Mouse (Mus musculus) midbrain, embryonic 15.5 days (tissue): ENCODE results near the gene Camta1. TPM values are rescaled to one million over a fixed set of nuclear protein-coding genes. Genes with fewer than 3 reads are reported as not detected.

ENCODE experiments used
- ATAC-seq: fragments of 200-750 bp; cut with Nextera tagmentation; replicated peaks from 2 replicates; pipeline ENCODE4 v1.8.0; 2017; ENCODE audit warnings: moderate TSS enrichment
- H3K27ac ChIP-seq: fragments of 300-500 bp; sonication (generic); 2 replicates; pipeline ENCODE4 v1.5.1; 2015; ENCODE audit warnings: mild to moderate bottlenecking, inconsistent platforms
- H3K27me3 ChIP-seq: fragments of 300-500 bp; sonication (generic); replicated peaks from 2 replicates; pipeline ENCODE4 v1.6.1; 2015; ENCODE audit warnings: inconsistent platforms
- H3K36me3 ChIP-seq: fragments of 300-500 bp; sonication (generic); replicated peaks from 2 replicates; pipeline ENCODE4 v1.6.1; 2015; ENCODE audit warnings: inconsistent platforms
- H3K4me1 ChIP-seq: fragments of 300-500 bp; sonication (generic); 2 replicates; pipeline ENCODE4 v1.6.1; 2015; ENCODE audit warnings: inconsistent platforms
- H3K4me2 ChIP-seq: fragments of 300-500 bp; sonication (generic); 2 replicates; pipeline ENCODE4 v1.6.1; 2015; ENCODE audit warnings: inconsistent platforms, mild to moderate bottlenecking, moderate library complexity
- H3K4me3 ChIP-seq: fragments of 300-500 bp; sonication (generic); 2 replicates; pipeline ENCODE4 v1.5.1; 2015; ENCODE audit warnings: mild to moderate bottlenecking, inconsistent platforms
- H3K9ac ChIP-seq: fragments of 300-500 bp; sonication (generic); 2 replicates; pipeline ENCODE4 v1.6.1; 2015; ENCODE audit warnings: mild to moderate bottlenecking, inconsistent platforms
- H3K9me3 ChIP-seq: fragments of 300-500 bp; sonication (generic); 2 replicates; pipeline ENCODE4 v1.6.1; 2016; ENCODE audit warnings: inconsistent platforms
- WGBS: fragments of 180-500 bp; shearing (Covaris S2); methylation state at CpG from one replicate; pipeline ENCODE4 v1.1.7; 2015; ENCODE audit warnings: mixed read lengths; 5-methylcytosine and 5-hydroxymethylcytosine counted together
- polyA plus RNA-seq: library from polyadenylated mRNA; unstranded; fragments of >200 nt; fragmentation: Nextera tagmentation; extraction: Ambion mirVana; gene quantifications from 2 replicates; pipeline ENCODE4 v1.2.1, GENCODE M21; 2015

Camta1 gene
- polyA plus RNA-seq, 1 experiment from 2014 or later, result 156 TPM

- H3K4me2 ChIP-seq, result no peak overlapping the region
- H3K9ac ChIP-seq, result no peak overlapping the region
- H3K27me3 ChIP-seq, result no peaks in the 10 kb centered on the region
- H3K9me3 ChIP-seq, result no peaks in the 10 kb centered on the region
- no peak overlapping the region for H3K27ac ChIP-seq
- H3K4me3 ChIP-seq, result no peak overlapping the region
- WGBS, result 92% methylated on average over 5 of the region's 5 CpGs
- no peaks in the 10 kb centered on the region for H3K36me3 ChIP-seq
- no peak for ATAC-seq
- H3K4me1 ChIP-seq, result peaks cover 18% of the 10 kb centered on the region
Measured at GRCm38 (mm10) chr4:151515316-151515715, 346.4 kb downstream of the Camta1 start.

- H3K4me1 ChIP-seq, result peaks cover 3% of the 10 kb centered on the region; the same call in 1 of the 2 replicates
- no peak overlapping the region for H3K27ac ChIP-seq
- ATAC-seq, result no peak
- H3K9me3 ChIP-seq, result no peaks in the 10 kb centered on the region
- no peaks in the 10 kb centered on the region for H3K27me3 ChIP-seq
- H3K4me2 ChIP-seq, result no peak overlapping the region
- WGBS, result 87% methylated on average over 4 of the region's 4 CpGs
- H3K4me3 ChIP-seq, result no peak overlapping the region
- no peaks in the 10 kb centered on the region for H3K36me3 ChIP-seq
- no peak overlapping the region for H3K9ac ChIP-seq
Measured at GRCm38 (mm10) chr4:151511092-151511491, 350.6 kb downstream of the Camta1 start.

- H3K9ac ChIP-seq, result no peak overlapping the region
- no peak overlapping the region for H3K4me2 ChIP-seq
- H3K9me3 ChIP-seq, result no peaks in the 10 kb centered on the region
- no peaks in the 10 kb centered on the region for H3K36me3 ChIP-seq
- peaks cover 3% of the 10 kb centered on the region; the same call in 1 of the 2 replicates for H3K4me1 ChIP-seq
- WGBS, result 62% methylated on average over 4 of the region's 4 CpGs
- H3K27me3 ChIP-seq, result no peaks in the 10 kb centered on the region
- 0 out of 2 replicates have a peak, but pooled peaks have one; percentile 33 for ATAC-seq
- no peak overlapping the region for H3K4me3 ChIP-seq
- H3K27ac ChIP-seq, result no peak overlapping the region
Measured at GRCm38 (mm10) chr4:151510417-151510816, 351.3 kb downstream of the Camta1 start.

GRCm38 (mm10) chr4:151506701-151507100, 355.0 kb downstream of the Camta1 start:
- H3K9me3 ChIP-seq, result no peaks in the 10 kb centered on the region
- H3K4me2 ChIP-seq, result no peak overlapping the region
- peaks cover 3% of the 10 kb centered on the region; the same call in 1 of the 2 replicates for H3K4me1 ChIP-seq
- no peaks in the 10 kb centered on the region for H3K27me3 ChIP-seq
- whole genome bisulfite sequencing, result 85% methylated on average over 6 of the region's 6 CpGs
- no peak overlapping the region for H3K27ac ChIP-seq
- ATAC-seq, result no peak
- H3K36me3 ChIP-seq, result no peaks in the 10 kb centered on the region
- H3K4me3 ChIP-seq, result no peak overlapping the region
- no peak overlapping the region for H3K9ac ChIP-seq

GRCm38 (mm10) chr4:151498481-151499276, 363.0 kb downstream of the Camta1 start:
- no peak overlapping the region for H3K4me3 ChIP-seq
- H3K9ac ChIP-seq, result no peak overlapping the region
- ATAC-seq, result no peak
- no peaks in the 10 kb centered on the region for H3K4me1 ChIP-seq
- H3K4me2 ChIP-seq, result no peak overlapping the region
- 85% methylated on average over 5 of the region's 5 CpGs for WGBS
- no peaks in the 10 kb centered on the region for H3K36me3 ChIP-seq
- no peak overlapping the region for H3K27ac ChIP-seq
- no peaks in the 10 kb centered on the region for H3K27me3 ChIP-seq
- H3K9me3 ChIP-seq, result no peaks in the 10 kb centered on the region

GRCm38 (mm10) chr4:151496581-151496980, 365.1 kb downstream of the Camta1 start:
- Histone ChIP-seq H3K27ac (no peak overlapping the region), H3K36me3 (no peaks in the 10 kb centered on the region), H3K4me3 (no peak overlapping the region), H3K4me2 (no peak overlapping the region), H3K4me1 (no peaks in the 10 kb centered on the region), H3K9me3 (no peaks in the 10 kb centered on the region), H3K9ac (no peak overlapping the region), H3K27me3 (no peaks in the 10 kb centered on the region)
- WGBS, result 85% methylated on average over 5 of the region's 5 CpGs
- no peak for ATAC-seq

- Histone ChIP-seq H3K27ac (no peak overlapping the region), H3K4me3 (no peak overlapping the region), H3K36me3 (no peaks in the 10 kb centered on the region), H3K27me3 (no peaks in the 10 kb centered on the region), H3K9ac (no peak overlapping the region), H3K9me3 (no peaks in the 10 kb centered on the region), H3K4me1 (no peaks in the 10 kb centered on the region), H3K4me2 (no peak overlapping the region)
- ATAC-seq, result no peak
- 74% methylated on average over 11 of the region's 11 CpGs for WGBS
Measured at GRCm38 (mm10) chr4:151495276-151495882, 366.3 kb downstream of the Camta1 start.

GRCm38 (mm10) chr4:151492786-151493185, 368.9 kb downstream of the Camta1 start:
- Histone ChIP-seq H3K27ac (no peak overlapping the region), H3K4me1 (no peaks in the 10 kb centered on the region), H3K27me3 (no peaks in the 10 kb centered on the region), H3K4me2 (no peak overlapping the region), H3K4me3 (no peak overlapping the region), H3K9ac (no peak overlapping the region), H3K9me3 (no peaks in the 10 kb centered on the region), H3K36me3 (no peaks in the 10 kb centered on the region)
- 83% methylated on average over 10 of the region's 10 CpGs for WGBS
- ATAC-seq, result no peak

- Histone ChIP-seq H3K36me3 (no peaks in the 10 kb centered on the region), H3K9me3 (no peaks in the 10 kb centered on the region), H3K4me2 (no peak overlapping the region), H3K4me3 (no peak overlapping the region), H3K9ac (no peak overlapping the region), H3K27me3 (no peaks in the 10 kb centered on the region; the same call in 1 of the 2 replicates), H3K4me1 (peaks cover 15% of the 10 kb centered on the region), H3K27ac (0 out of 2 replicates have a peak overlapping the region, but pooled peaks have one; percentile 1)
- ATAC-seq, result peak; percentile 63
- 39% methylated on average over 8 of the region's 8 CpGs for WGBS
Measured at GRCm38 (mm10) chr4:151483977-151484313, 377.7 kb downstream of the Camta1 start.

- Histone ChIP-seq H3K36me3 (no peaks in the 10 kb centered on the region), H3K4me3 (no peak overlapping the region), H3K27ac (0 out of 2 replicates have a peak overlapping the region, but pooled peaks have one; percentile 1), H3K4me2 (peak overlapping the region; percentile 27), H3K9ac (no peak overlapping the region), H3K4me1 (peaks cover 15% of the 10 kb centered on the region), H3K27me3 (no peaks in the 10 kb centered on the region; the same call in 1 of the 2 replicates), H3K9me3 (no peaks in the 10 kb centered on the region)
- 6% methylated on average over 21 of the region's 21 CpGs for WGBS
- ATAC-seq, result peak; percentile 85
Measured at GRCm38 (mm10) chr4:151483299-151483976, 378.2 kb downstream of the Camta1 start.

- Histone ChIP-seq H3K4me3 (no peak overlapping the region), H3K9me3 (no peaks in the 10 kb centered on the region), H3K4me1 (peaks cover 13% of the 10 kb centered on the region), H3K36me3 (no peaks in the 10 kb centered on the region), H3K27ac (no peak overlapping the region), H3K27me3 (no peaks in the 10 kb centered on the region; the same call in 1 of the 2 replicates), H3K4me2 (no peak overlapping the region), H3K9ac (no peak overlapping the region)
- WGBS, result 94% methylated on average over 3 of the region's 3 CpGs
- no peak for ATAC-seq
Measured at GRCm38 (mm10) chr4:151480928-151481327, 380.7 kb downstream of the Camta1 start.

GRCm38 (mm10) chr4:151477950-151478349, 383.7 kb downstream of the Camta1 start:
- ATAC-seq, result no peak
- H3K9me3 ChIP-seq, result no peaks in the 10 kb centered on the region
- 0 out of 2 replicates have a peak, but pooled peaks cover 7% of the 10 kb centered on the region for H3K4me1 ChIP-seq
- H3K9ac ChIP-seq, result no peak overlapping the region
- no peaks in the 10 kb centered on the region for H3K27me3 ChIP-seq
- H3K27ac ChIP-seq, result no peak overlapping the region
- no peak overlapping the region for H3K4me3 ChIP-seq
- H3K36me3 ChIP-seq, result no peaks in the 10 kb centered on the region
- 92% methylated on average over 6 of the region's 6 CpGs for WGBS
- no peak overlapping the region for H3K4me2 ChIP-seq
